Mouse (Mus musculus): ENCODE data around the gene Tctex1d1. TPM values are rescaled to one million over a fixed set of nuclear protein-coding genes. Genes with fewer than 3 reads are reported as not detected.

The Tctex1d1 gene
- 0.59 and 1.1 TPM in 2 replicates for polyA plus RNA-seq (2015; fragmentation: Nextera tagmentation; extraction: Ambion mirVana)

GRCm38 (mm10) chr4:102978440-102978839, at the start of gene Tctex1d1:
TSS of gene Tctex1d1 (plus strand) at chr4:102978606.
- peaks cover 26% of the 10 kb centered on the region for H3K27me3 ChIP-seq
- no peak within 1 kb of the TSS for H3K27ac ChIP-seq
- ATAC-seq (ENCODE audit: low FRiP score, low read depth) = peak; percentile 67
- peak within 1 kb of the TSS; percentile 40 for H3K4me3 ChIP-seq
- H3K4me2 ChIP-seq (replicated peaks) = peak within 1 kb of the TSS; percentile 81
- H3K4me1 ChIP-seq = peaks cover 12% of the 10 kb centered on the region
- 4% methylated on average over 13 of the region's 13 CpGs for WGBS
- peak within 1 kb of the TSS; percentile 53 for H3K9ac ChIP-seq
- H3K9me3 ChIP-seq = no peaks in the 10 kb centered on the region
- H3K36me3 ChIP-seq = no peaks in the 10 kb centered on the region

DNA sequence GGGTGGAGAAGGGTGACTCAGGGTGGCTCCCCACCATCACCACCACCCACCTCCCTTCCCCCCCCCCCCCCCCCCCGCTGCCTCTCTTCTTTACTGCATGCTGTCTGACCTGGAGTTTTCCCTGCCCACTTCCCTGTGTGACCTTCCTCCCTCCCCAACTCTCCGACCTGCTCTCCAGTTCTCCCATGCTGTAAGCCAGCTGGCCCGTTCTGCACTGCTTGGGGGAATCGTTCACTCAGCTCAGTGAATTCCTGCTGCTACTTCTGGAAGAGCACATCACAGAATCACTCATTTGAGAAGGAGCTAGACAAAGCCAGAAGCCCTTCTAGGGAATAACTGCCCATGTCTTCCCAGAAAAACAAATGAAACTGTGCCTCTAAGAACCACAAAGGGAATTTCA, 48.9 kb upstream of the Tctex1d1 start:
- Histone ChIP-seq H3K4me1 (no peaks in the 10 kb centered on the region), H3K4me3 (no peak overlapping the region), H3K27ac (no peak overlapping the region), H3K9me3 (no peaks in the 10 kb centered on the region), H3K9ac (no peak overlapping the region), H3K36me3 (no peaks in the 10 kb centered on the region), H3K4me2 (replicated peaks) (no peak overlapping the region), H3K27me3 (no peaks in the 10 kb centered on the region; the same call in 1 of the 2 replicates)
- no peak for ATAC-seq (ENCODE audit: low FRiP score, low read depth)
- 50% methylated on average over 3 of the region's 4 CpGs for WGBS

- 71% methylated on average over 7 of the region's 7 CpGs for WGBS
- Histone ChIP-seq H3K4me2 (replicated peaks) (no peak overlapping the region), H3K4me3 (no peak overlapping the region), H3K36me3 (no peaks in the 10 kb centered on the region), H3K9me3 (no peaks in the 10 kb centered on the region), H3K27me3 (no peaks in the 10 kb centered on the region; the same call in 1 of the 2 replicates), H3K4me1 (no peaks in the 10 kb centered on the region), H3K9ac (no peak overlapping the region), H3K27ac (no peak overlapping the region)
- ATAC-seq (ENCODE audit: low FRiP score, low read depth) = no peak
These were observed 47.7 kb upstream of the Tctex1d1 start for GRCm38 (mm10) chr4:102930679-102931078.

GRCm38 (mm10) chr4:102940266-102940665, 38.1 kb upstream of the Tctex1d1 start:
- Histone ChIP-seq H3K27me3 (no peaks in the 10 kb centered on the region), H3K9ac (no peak overlapping the region), H3K4me3 (no peak overlapping the region), H3K4me1 (no peaks in the 10 kb centered on the region), H3K4me2 (replicated peaks) (no peak overlapping the region), H3K9me3 (no peaks in the 10 kb centered on the region), H3K36me3 (no peaks in the 10 kb centered on the region), H3K27ac (no peak overlapping the region)
- ATAC-seq (ENCODE audit: low FRiP score, low read depth) = no peak
- WGBS = 80% methylated on average over 3 of the region's 3 CpGs

- Histone ChIP-seq H3K4me2 (replicated peaks) (no peak overlapping the region), H3K9me3 (no peaks in the 10 kb centered on the region), H3K36me3 (no peaks in the 10 kb centered on the region), H3K27ac (no peak overlapping the region), H3K4me1 (no peaks in the 10 kb centered on the region), H3K9ac (no peak overlapping the region), H3K4me3 (no peak overlapping the region), H3K27me3 (no peaks in the 10 kb centered on the region)
- WGBS = 80% methylated on average over 4 of the region's 4 CpGs
- no peak for ATAC-seq (ENCODE audit: low FRiP score, low read depth)
These were observed 37.7 kb upstream of the Tctex1d1 start for GRCm38 (mm10) chr4:102940738-102941137.

DNA sequence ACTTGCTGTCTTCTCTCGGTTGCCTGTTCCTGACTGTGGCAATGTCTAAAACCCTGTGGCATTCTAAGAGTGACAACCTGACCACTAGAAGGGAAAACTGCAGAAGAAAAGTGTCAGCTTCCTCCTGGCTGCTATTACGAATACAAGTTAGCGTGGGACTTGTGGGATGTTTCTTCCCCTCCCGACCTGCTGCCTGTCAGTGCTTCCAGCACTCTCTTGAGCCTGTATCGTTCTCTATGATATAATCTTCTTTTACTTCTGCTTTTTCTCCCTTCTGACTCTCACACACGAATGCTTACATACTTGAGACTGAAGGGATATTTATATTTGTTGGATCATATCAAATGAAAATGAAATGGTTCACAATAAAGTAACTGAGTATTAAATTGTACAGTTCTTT, 34.1 kb upstream of the Tctex1d1 start:
- Histone ChIP-seq H3K27ac (no peak overlapping the region), H3K4me3 (no peak overlapping the region), H3K36me3 (no peaks in the 10 kb centered on the region), H3K27me3 (no peaks in the 10 kb centered on the region), H3K4me2 (replicated peaks) (no peak overlapping the region), H3K4me1 (no peaks in the 10 kb centered on the region), H3K9ac (no peak overlapping the region), H3K9me3 (no peaks in the 10 kb centered on the region)
- 80% methylated on average over 6 of the region's 6 CpGs for WGBS
- ATAC-seq (ENCODE audit: low FRiP score, low read depth) = no peak

- H3K27ac ChIP-seq = no peak overlapping the region
- H3K4me2 ChIP-seq (replicated peaks) = no peak overlapping the region
- H3K4me1 ChIP-seq = no peaks in the 10 kb centered on the region
- no peak overlapping the region for H3K9ac ChIP-seq
- H3K9me3 ChIP-seq = no peaks in the 10 kb centered on the region
- no peaks in the 10 kb centered on the region for H3K27me3 ChIP-seq
- WGBS = 71% methylated on average over 2 of the region's 2 CpGs
- no peak for ATAC-seq (ENCODE audit: low FRiP score, low read depth)
- H3K4me3 ChIP-seq = no peak overlapping the region
- H3K36me3 ChIP-seq = no peaks in the 10 kb centered on the region
These were observed 25.9 kb upstream of the Tctex1d1 start for GRCm38 (mm10) chr4:102952476-102952875.

DNA sequence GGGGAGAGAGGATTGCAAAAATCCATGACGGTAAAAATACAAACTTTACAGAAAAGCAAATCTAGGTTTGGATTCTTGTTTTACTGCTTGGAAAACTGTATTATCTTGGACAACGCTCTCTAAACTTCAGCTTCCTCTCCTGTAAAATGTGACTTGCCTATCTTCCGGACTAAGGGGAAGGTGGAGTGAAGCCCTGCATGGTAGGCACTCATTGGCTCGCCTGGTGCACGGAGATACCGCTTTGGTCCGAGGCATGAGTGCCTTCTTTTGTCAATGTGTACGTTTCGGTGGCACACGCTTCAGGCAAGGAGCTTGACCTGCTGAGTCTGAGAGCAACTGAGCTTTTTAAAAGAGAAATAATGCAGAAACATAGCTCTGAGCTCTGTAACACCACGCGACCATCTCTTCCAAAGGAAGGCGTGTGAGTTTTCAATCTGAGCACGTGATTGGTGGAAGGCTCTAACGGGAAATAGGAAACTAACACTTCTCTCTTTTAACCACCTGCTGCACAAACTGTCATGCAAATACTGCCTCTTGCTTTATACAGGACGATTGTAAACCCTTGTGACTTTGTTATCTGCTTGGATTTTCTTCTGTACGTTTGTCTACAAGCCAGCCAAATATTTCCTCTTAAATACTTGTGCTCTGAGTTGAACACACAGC, 23.0 kb upstream of the Tctex1d1 start:
- no peak overlapping the region for H3K27ac ChIP-seq
- WGBS = 71% methylated on average over 17 of the region's 17 CpGs
- no peak for ATAC-seq (ENCODE audit: low FRiP score, low read depth)
- H3K9me3 ChIP-seq = no peaks in the 10 kb centered on the region
- H3K9ac ChIP-seq = no peak overlapping the region
- H3K27me3 ChIP-seq = no peaks in the 10 kb centered on the region
- no peaks in the 10 kb centered on the region for H3K4me1 ChIP-seq
- no peaks in the 10 kb centered on the region for H3K36me3 ChIP-seq
- no peak overlapping the region for H3K4me2 ChIP-seq (replicated peaks)
- H3K4me3 ChIP-seq = no peak overlapping the region

DNA sequence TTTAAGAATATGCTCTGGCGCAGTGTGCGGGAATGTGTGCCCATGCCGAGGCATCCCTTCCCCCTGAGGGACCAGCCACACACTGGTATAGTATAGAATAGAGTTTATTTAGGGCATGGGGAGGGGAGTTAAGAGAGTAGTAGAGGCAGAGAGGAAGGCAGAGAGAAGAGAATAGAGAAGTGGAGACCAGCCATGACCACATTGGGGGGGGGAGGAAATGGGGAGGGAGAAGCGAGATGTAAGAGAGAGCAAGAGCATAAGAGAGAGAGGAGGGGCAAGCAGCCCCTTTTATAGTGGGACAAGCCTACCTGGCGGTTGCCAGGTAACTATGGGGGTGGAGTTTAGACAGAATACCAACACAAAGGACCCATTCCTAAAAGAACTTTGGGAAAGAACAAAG, 19.0 kb upstream of the Tctex1d1 start:
- Histone ChIP-seq H3K9ac (no peak overlapping the region), H3K36me3 (no peaks in the 10 kb centered on the region), H3K9me3 (no peaks in the 10 kb centered on the region), H3K4me1 (no peaks in the 10 kb centered on the region), H3K4me3 (no peak overlapping the region), H3K27me3 (no peaks in the 10 kb centered on the region), H3K27ac (no peak overlapping the region), H3K4me2 (replicated peaks) (no peak overlapping the region)
- WGBS = 86% methylated on average over 5 of the region's 5 CpGs
- ATAC-seq (ENCODE audit: low FRiP score, low read depth) = no peak

DNA sequence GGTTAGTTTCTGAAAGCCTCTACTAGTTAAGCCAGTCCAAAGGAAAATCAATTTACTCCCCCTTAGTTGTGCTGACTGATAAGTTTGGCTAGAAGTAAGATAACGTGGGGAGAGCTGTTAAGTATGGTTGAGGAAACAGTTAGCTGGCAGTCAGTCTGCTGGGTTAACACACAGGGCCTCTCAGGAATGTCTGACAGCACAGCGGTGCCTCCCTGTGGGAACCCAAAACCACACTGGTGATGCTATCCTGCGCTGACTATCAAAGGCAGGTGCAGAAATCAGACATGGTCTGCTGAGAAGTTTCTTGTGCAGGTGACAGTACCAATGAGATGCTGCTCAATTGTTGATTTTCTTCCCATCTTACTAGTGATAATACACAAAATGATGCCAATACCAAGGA, 14.2 kb upstream of the Tctex1d1 start:
- H3K4me2 ChIP-seq (replicated peaks) = no peak overlapping the region
- H3K9ac ChIP-seq = no peak overlapping the region
- no peak for ATAC-seq (ENCODE audit: low FRiP score, low read depth)
- WGBS = 75% methylated on average over 3 of the region's 3 CpGs
- H3K27me3 ChIP-seq = no peaks in the 10 kb centered on the region
- no peaks in the 10 kb centered on the region for H3K9me3 ChIP-seq
- H3K36me3 ChIP-seq = no peaks in the 10 kb centered on the region
- H3K4me3 ChIP-seq = no peak overlapping the region
- no peak overlapping the region for H3K27ac ChIP-seq
- no peaks in the 10 kb centered on the region for H3K4me1 ChIP-seq

DNA sequence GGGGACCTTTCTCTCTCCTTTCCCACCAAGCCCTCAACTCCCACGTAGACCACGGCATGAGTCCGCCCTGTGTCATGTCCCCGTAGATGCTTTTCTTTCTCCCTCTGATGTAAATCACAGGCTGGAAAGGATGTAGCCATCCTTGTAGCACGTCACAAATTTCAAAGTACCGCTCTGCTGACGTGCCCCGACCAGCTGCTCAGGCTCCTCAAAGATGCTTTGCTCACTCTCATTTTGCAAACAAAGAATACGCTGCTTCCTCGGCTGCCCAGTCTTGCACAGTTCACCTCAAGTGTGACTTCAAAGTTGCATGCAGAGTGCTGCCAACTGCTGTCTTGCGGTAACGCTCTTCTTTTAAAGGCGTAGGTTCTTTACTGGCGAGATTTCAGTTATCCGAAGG, 10.6 kb upstream of the Tctex1d1 start:
- WGBS = 88% methylated on average over 15 of the region's 15 CpGs
- H3K27ac ChIP-seq = no peak overlapping the region
- H3K9ac ChIP-seq = no peak overlapping the region
- H3K27me3 ChIP-seq = no peaks in the 10 kb centered on the region
- no peaks in the 10 kb centered on the region for H3K9me3 ChIP-seq
- H3K4me2 ChIP-seq (replicated peaks) = no peak overlapping the region
- no peak for ATAC-seq (ENCODE audit: low FRiP score, low read depth)
- no peaks in the 10 kb centered on the region for H3K36me3 ChIP-seq
- no peak overlapping the region for H3K4me3 ChIP-seq
- no peaks in the 10 kb centered on the region for H3K4me1 ChIP-seq

DNA sequence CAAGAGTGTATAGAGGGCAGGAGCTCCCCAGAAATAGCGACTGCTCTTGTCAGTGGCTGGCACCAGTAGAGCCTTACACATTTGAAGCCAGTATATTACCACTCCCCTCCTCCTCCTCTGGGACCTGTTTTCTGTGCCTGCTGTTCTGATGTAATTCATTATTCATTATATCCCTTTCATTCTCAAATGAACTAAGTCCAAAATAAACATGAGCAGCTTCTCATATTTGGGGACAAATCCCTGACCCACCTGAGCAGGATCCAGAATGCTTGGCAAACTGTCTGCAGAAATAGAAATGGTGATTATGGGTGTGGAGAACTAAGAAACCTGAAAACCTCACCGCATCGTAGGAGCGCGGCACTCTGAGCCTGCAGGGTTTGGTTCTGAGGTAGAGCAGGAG, 8.8 kb upstream of the Tctex1d1 start:
- 91% methylated on average over 5 of the region's 5 CpGs for WGBS
- H3K9ac ChIP-seq = no peak overlapping the region

GRCm38 (mm10) chr4:102971159-102971558, 7.2 kb upstream of the Tctex1d1 start:
- no peak overlapping the region for H3K4me2 ChIP-seq (replicated peaks)
- no peak overlapping the region for H3K27ac ChIP-seq
- no peak overlapping the region for H3K4me3 ChIP-seq
- no peaks in the 10 kb centered on the region for H3K9me3 ChIP-seq
- ATAC-seq (ENCODE audit: low FRiP score, low read depth) = no peak
- H3K27me3 ChIP-seq = no peaks in the 10 kb centered on the region
- 71% methylated on average over 5 of the region's 5 CpGs for WGBS
- no peaks in the 10 kb centered on the region for H3K36me3 ChIP-seq
- no peak overlapping the region for H3K9ac ChIP-seq
- H3K4me1 ChIP-seq = no peaks in the 10 kb centered on the region

More for the DNA sequence above, 8.8 kb upstream of the Tctex1d1 start:
- H3K4me1 ChIP-seq = no peaks in the 10 kb centered on the region
- H3K9me3 ChIP-seq = no peaks in the 10 kb centered on the region
- no peak overlapping the region for H3K4me2 ChIP-seq (replicated peaks)
- no peak for ATAC-seq (ENCODE audit: low FRiP score, low read depth)
- H3K27me3 ChIP-seq = no peaks in the 10 kb centered on the region
- no peak overlapping the region for H3K27ac ChIP-seq
- no peak overlapping the region for H3K4me3 ChIP-seq
- H3K36me3 ChIP-seq = no peaks in the 10 kb centered on the region
